Mouse (Mus musculus) lung, adult 2 months (tissue): ENCODE measurements around the gene Cd52.

Experiments used
- CTCF ChIP-seq: fragments of 200-500 bp; IDR thresholded peaks from 2 replicates; pipeline ENCODE4 v1.5.1; 2011; ENCODE audit warnings: mild to moderate bottlenecking, low read length, control low read depth; ENCODE audit not compliant: insufficient read depth
- POLR2A ChIP-seq: fragments of 200-500 bp; IDR thresholded peaks from 2 replicates; pipeline ENCODE4 v1.6.1; 2011; ENCODE audit warnings: low read depth, mild to moderate bottlenecking, control low read depth, low read length, borderline replicate concordance; ENCODE audit errors: extremely low read depth

DNA sequence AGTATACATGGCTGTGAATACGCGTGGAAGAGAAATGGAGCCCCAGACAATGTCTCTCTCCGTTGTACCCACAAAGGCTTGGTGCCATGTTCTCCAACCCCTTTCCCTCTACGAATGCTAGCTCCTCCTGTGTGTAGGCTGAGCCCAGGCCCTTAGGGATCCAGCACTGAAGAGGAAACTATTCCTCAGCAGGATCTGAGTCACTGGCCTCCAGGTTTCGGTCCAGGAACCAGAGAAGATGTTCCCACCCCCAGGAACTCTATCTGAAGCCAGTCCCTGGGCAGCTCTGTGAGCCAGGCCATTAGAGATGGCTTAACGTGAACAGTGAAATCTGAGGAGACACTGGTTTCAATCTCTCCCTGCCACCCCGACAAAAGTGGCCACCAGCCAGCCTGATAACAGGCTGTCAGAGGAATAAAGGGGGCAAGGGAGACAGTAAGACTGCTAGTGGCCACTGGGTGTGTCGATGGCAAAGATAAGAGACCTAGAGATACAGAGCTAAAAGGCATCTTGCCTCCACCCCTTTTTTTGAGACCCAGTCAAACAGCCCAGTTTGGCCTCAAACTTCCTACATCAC is 37.7 kb upstream of the Cd52 start:
- no peak for TF ChIP-seq CTCF
- TF ChIP-seq POLR2A, result no peak
